Mouse (Mus musculus) adrenal gland (tissue): ENCODE measurements at regions not wholly inside any gene's neighbourhood (a gene's known extent, or its start where the extent isn't known, plus 50 kb on each side); places are given as distances from the start of the nearest gene placed in this dataset.

Experiments used
- intact Hi-C: fragments of 180-260 bp; cut with DNase I; formaldehyde crosslinking; loops from one replicate; pipeline ENCODE4 v1.15.1; 2025

DNA sequence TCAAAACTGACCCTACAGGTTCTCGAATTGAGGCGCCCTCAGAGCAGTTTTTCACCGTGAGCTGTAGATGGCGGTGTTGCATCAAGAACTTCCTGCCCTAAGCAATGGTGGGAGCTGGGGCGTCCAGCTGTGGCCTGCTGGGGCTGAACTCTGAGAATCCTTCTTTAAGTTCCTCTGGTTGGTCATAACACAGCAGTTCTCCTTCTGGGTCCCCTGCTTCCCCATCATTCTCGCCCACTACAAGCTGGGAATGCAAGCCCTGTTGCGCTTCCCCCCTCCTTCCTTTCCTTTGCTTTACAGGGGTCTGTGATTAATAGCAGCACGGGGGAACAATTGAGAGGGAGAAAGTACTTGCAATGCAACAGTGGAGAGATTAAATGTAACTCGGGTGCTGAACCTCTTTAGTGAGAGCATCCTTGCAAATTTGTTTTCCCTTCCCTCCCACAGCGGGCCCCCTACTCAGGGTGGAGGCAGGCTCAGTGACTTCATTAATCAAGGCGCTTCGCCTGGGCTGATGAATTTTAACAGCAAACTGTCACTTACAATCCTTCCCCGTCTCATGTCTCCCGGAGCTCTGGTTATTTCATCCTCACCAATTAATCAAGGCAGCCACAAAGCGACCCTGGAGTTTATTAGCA is 794.3 kb upstream of the Api5 start:
- intact Hi-C loops = loop anchor here (10.0 kb wide), 3 partner anchors 263 to 1083 kb away; partner anchors contain the start of gene Lrrc4c

- intact Hi-C loops = loop anchor here (10.0 kb wide), 3 partner anchors 263 to 1083 kb away; partner anchors contain the start of gene Lrrc4c
Observed at GRCm38 (mm10) chr2:95231739-95232134, 793.8 kb upstream of the Api5 start.

DNA sequence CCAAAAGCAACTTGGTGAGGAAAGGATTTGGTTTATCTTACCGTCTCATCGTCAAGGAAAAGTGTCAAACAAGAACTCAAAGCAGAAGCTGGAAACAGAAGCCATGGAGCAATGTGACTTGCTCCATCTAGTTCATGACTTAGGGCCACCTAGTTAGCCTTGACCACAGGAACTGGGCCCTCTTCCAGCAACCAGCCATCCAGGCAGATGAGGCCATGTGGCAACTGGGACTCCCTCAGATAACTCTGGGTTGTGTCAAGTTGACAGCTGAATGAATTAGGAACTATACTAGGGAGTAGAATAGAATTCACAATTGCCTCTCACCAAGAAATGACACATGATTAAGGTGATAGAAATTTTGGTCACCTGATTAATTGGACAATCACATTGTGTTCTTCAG is 791.5 kb upstream of the Api5 start:
- intact Hi-C loops = no loop called here

- intact Hi-C loops = no loop called here
Observed at GRCm38 (mm10) chr2:95210216-95210941, 772.4 kb upstream of the Api5 start.
